Mouse (Mus musculus) urinary bladder, adult 18-20 months (tissue): ENCODE measurements around the gene Fbp2.
"Not testable (repeated sequence)": the region's sequence is repeated elsewhere in the genome, so short reads cannot be mapped to it uniquely, and the experiment has no call there.

ENCODE experiments used
- DNase-seq, 2 experiments: peaks; one replicate each; pipeline ENCODE4 v3.0.0; 2022; ENCODE audit warnings: low spot score in 2 of 2, mixed read lengths in 2 of 2

Fbp2 gene

DNA sequence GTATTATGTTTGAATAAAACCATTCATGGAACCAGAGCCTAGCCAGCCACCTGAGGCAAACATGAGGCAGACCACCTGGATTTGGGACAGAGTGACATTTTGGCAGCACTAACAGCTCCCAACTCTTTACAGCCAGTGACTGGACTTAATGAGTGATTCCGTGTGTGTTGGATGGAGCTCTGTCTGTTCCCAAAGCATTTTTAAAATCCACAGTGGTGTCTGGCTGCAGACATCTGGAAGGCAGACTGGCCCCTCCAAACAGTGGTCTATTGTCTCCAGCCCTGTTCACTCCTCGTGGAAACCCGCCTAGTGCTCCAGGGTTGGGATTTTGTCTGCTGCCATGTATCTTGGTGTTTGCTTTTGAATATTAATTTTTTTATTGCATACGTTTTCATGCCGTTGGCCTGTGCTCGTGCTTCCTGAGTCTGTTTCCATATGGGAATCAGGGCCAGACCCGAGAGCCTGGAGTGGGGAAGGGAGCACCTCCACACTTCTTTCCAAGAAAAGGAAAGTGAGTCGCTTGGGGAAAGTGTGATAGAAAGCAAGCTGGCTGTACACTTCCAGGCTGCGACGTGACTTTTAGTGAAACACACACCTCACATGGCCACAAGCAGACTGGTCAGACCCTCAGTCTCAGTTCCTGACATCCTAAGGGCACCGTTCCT lies 7.6 kb upstream of the Fbp2 start:
- DNase-seq = no peak

DNA sequence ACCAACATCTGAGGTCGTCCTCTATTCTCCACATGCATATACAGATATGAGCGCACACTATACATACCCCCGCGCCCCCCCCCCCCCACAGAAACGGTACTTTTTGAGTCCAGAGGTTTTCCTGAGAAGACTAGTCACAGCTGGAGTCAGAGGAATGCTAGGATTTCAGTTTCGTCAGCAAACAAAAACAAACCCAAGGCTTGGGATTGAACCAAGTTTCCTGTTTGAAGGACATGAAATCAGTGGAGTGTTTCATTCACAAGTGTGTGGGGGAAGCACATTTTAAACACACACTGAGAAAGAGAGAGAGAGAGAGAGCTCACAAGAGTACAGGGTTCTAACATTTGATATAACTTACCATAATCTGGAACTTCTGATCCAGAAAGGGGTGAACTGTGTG lies 5.5 kb upstream of the Fbp2 start:
- DNase-seq = no peak

DNA sequence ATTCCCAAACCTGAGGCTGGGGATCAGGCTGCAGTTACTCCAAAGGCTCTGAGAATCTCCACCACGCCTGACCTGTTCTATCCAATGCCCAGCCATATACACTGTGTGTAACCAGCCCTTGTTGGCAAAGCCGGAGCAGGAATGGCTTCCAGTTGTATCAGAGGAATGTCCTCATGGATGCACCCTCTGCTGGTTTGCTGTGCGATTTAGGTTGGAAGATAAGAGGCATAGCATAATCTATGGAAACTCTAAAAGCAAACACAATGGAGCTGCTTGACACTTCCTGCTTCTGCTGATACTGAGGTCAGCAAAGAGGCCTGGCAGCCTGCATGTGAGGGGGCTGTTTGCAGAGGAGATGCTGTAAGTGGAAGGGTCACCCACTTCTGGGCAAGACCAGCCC lies 4.7 kb upstream of the Fbp2 start:
- DNase-seq = no peak

DNA sequence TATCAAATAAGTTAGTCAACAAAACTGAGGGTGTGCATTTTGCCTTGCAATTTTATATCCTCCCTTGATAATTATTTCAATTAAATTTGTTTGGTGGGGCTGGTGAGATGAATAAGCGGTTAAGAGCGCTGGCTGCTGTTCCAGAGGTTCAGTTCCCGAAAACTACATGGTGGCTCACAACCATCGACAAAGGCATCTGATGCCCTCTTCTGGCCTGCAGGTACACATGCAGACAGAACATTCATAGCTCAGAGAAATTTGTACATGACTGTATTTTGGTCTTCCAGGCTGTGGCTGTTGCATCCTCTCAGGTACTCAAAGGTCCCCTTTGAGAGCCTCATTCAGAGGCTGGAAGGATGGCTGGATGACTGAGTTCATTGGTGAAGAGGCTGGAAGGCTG lies 1.8 kb upstream of the Fbp2 start:
- DNase-seq = no peak

DNA sequence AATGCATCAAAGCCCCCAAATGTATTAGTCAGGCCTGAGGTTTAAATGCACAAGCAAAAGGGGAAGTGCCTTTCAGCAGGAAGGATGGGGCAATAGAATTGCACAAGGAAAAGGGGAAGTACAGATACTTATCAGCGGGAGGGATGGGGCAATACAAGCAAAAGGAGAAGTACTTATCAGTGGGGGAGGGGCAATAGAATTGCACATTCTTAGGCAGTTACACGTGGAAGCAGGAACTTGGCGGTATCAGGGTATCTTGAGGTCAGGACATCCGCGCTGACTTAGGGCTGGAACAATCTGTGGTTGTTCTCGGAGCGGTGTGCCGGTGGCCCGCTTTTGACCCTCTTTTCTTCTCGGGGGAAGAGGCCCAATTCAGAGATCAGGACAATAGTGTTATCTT lies 1.0 kb upstream of the Fbp2 start:
- not testable (repeated sequence) for DNase-seq

DNA sequence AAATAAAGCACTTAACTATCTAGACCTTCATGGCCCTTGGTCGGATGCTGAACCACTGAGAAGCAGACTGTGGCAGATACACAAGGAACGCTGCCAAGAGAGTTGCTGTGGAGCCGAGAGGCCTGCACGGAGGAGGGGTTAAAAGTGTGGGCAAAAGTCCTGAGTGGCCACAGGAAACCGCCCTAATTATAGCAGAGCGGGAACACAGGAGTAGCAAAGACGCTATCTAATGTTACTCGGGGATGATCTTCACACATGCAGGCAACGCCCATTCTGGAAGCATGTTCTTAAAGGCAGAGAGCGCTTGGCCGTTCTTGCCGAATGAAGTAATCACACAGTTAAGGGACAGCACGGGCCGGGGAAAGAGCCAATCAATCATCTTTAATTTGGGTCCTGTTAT lies 1.4 kb downstream of the Fbp2 start:
- no peak for DNase-seq

DNA sequence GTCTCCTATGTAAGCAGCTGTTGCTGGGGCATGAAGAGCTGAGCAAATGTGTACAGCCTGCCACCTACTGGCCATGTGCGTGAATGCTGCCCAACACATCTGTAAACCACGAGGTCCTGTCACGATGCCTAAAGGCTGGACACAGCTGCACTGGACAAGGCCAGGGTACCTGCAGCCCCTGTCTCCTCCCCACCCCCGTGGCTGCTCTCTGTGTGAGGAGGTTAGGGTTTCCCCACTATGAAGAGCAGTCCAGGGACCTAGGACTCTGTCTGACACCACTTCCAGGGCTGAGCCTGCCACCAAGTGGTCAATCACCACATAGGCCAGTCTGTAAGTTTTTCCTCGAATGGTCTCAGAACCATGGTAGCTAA lies 1.9 kb downstream of the Fbp2 start:
- peak; percentile 63 to 69 for DNase-seq

DNA sequence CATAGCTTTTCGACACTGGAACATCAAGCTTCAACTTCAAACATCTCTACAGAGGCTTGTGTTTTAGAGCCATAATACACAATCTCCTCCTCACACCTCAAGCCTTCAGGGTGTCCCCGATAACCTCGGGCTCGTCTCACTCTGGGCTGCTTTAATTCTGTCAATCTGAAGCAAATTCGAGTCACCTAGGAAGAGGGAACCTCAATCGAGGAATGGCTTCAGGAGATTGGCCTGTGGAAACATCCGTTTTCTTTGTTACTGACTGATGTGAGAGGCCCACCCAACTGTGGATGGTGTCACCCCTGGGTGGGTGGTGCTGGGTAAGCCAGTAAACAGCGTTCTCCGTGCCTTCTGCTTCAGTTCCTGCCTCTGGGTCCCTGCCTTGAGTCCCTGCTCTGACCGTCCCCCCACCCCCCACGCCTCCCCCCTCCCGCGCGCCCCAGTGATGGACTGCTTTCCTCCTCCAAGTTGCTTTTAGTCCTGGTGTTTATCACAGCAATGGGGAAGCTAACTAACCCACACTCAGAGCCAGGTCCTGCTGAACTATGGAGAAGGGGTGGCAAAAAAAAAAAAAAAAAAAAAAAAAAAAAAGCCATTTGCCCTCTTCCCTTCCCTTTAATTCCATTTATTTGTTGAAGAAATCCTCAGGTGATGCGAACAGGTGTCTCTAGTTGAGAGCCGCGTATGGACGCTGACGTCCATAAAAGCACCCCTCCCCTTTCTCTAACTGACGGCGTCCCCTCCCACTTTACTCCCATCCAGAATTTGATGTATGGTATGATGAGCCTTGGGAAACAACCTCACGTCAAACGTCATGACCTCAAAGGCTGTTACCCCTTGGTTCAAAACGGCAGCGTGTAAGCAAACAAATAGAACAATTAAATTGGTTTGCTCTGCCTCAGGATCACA lies 2.6 kb downstream of the Fbp2 start:
- no peak for DNase-seq

DNA sequence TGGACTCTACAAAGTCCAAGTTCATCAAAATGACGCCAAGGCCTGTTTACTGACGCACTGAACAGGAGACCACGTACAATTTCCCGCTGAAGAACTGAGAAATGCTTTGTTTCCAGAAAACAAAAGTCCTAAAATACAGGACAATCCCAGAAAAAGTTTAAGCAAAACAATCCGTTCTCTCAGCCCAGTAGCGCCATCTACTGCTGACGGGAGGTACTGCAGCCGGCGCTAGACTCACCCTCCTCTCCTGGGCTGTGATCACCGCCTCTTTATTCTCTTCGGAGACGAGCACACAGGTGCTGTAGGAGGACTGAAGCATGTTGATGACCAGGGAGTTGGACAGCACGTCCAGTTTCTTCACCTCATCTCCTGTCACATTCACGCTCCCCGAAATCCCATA lies 3.6 kb downstream of the Fbp2 start:
- peak; percentile 33 to 76 for DNase-seq

DNA sequence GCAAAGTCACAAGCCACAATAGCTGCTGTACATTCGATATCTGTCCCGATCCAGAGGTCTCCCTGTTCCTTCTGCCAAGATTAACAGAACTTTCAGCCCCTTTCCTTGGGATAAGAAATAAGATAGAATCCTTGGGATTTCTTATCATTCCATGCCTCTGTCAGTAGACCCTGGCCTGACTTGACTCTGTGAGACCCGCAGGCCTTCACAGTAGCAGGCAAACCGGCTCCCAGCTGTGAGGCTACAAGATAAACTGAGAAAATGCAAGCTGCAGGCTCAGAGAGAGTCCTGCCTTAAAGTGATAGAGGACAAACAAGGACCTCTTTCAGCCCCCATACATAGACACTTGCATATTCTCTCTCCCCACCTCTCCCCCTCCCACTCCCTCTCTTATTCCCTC lies 24.9 kb downstream of the Fbp2 start:
- no peak for DNase-seq

DNA sequence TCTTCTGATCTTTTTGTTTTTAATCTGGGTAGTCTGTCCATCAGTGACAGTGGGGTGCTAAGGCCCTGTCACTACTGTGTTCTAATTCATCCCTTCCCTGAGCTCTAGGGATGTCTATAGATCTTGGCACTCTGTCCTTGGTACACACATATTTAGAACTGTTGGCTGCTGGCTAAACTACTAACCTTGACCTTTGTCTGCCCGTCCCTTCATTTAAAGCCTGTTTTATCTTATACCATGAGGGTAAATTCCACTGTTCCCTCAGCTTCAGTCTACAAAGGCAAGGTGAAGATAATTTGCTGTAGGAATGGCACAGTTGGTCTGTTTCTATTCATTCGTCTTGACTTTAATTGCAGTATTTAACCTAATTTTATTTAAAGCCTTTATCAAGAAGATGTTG lies 26.0 kb downstream of the Fbp2 start:
- no peak for DNase-seq

DNA sequence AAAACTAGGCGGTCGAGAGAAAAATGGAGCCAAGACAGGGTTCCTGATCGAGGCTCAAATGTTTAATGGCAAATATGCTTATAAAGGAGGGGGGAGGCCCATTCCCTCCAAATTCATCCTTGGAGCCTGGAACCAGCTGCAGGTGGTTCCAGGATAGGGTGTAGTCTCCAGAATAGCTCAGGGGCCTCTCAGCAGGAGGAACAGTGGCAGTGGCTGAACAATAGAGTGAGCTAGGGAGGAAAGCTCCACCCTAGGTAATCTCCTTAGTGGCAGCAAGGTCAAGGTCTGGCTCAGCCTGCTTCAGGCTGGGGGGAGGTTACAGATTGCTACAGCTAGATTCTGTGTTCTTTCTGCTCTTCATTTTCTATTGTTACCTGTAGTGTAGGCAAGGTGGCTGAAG lies 42.5 kb downstream of the Fbp2 start:
- not testable (repeated sequence) for DNase-seq

DNA sequence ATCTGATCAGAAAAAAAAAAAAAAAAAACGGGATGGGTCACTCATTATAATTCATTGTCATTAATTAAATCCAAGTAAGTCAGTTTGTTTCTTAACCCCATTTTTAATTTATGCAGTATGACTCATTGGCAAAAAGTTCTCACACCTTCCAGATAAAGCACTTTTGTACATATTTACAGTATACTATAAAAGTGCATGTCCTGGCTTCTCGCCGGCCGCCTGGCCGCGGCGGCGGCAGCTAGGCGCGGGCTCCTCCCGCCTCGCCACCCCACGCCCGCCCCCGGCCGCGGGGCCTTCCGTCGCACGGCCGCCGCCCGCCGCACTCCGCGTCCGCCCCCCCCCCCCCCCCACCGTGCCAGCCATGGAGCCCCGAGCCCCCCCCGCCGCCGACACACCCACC lies 45.5 kb downstream of the Fbp2 start:
- DNase-seq = no peak

DNA sequence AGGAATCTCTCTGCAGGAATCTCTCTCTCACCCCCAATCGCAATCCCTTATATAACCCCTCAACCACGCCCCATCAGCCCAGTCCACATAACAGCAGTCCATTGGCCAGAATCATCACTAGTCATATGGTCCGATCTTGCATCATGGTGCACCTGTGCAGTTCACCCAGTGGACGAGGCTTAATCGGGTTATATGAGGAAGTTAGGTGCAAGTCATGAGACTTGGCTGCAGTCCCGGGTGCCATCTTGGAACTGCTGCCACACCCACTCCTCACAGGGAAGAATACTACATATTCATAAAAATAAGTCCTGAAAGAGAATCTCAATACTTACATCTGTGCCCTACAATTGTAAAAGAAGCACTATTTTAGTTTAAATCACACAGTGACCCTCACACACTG lies 50.2 kb downstream of the Fbp2 start:
- DNase-seq = not testable (repeated sequence)
